Mouse (Mus musculus): Measurements from ENCODE around the gene Camk2g.

DNA sequence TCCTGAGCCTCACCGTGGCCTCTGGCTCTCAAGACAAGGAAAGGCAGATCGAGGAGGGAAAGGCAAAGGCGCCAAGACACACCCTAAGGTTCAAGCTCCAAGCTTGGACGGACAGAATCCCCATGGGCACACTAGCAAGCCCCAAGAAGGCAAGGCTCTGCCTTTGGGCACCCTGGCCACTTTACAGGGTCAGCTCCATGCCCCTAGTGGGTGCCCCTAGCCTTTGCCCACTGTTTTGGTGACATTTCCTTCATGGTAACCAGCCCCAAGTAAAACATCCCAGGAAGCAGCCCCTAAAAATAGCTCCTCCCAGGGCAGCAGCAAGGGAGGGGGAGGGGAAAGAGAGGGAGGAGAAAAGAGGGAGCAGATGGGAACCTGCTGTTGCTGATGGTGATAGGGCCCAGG is 7.3 kb downstream of the Camk2g start:
- TF ChIP-seq HCFC1 (IDR thresholded peaks at IDR 0.05; ENCODE audit: borderline replicate concordance, insufficient read depth, low read length) (no peak), MAFK (IDR thresholded peaks at IDR 0.05; ENCODE audit: insufficient read depth, low read depth, low read length) (no peak), ZC3H11A (IDR thresholded peaks at IDR 0.05; ENCODE audit: borderline replicate concordance, low read depth, low read length) (no peak), CHD2 (IDR thresholded peaks at IDR 0.05; ENCODE audit: low read depth, low read length) (no peak)
